Mouse (Mus musculus) embryonic facial prominence, embryonic 15.5 days (tissue): ENCODE measurements around the gene Enpp1. TPM values are rescaled to one million over a fixed set of nuclear protein-coding genes. Genes with fewer than 3 reads are reported as not detected.

Experiments
- polyA plus RNA-seq: library from polyadenylated mRNA; unstranded; fragments of >200 nt; fragmentation: Nextera tagmentation; extraction: Ambion mirVana; gene quantifications from 2 replicates; pipeline ENCODE4 v1.2.1, GENCODE M21; 2015

The Enpp1 gene
- polyA plus RNA-seq, 1 experiment from 2014 or later: 7.5 TPM

Other genes starting within 250 kb of the Enpp1 start
- 21.8 and 22.3 TPM in 2 replicates for gene Ccn2, start 116.7 kb downstream of the Enpp1 start, polyA plus RNA-seq
- gene Enpp3, start 130.7 kb upstream of the Enpp1 start, polyA plus RNA-seq: 6.1 and 6.4 TPM in 2 replicates
- gene Med23, start 157.8 kb upstream of the Enpp1 start, polyA plus RNA-seq: 18.1 and 19.4 TPM in 2 replicates
- 11.1 and 16.0 TPM in 2 replicates for gene Arg1, start 215.3 kb upstream of the Enpp1 start, polyA plus RNA-seq